Mouse (Mus musculus) stomach, postnatal 0 days (tissue): ENCODE results near the gene Mroh2a. TPM values are rescaled to one million over a fixed set of nuclear protein-coding genes. Genes with fewer than 3 reads are reported as not detected.

Source experiments
- ATAC-seq: fragments of 200-750 bp; cut with Nextera tagmentation; 2 replicates; pipeline ENCODE4 v1.8.0; 2017; ENCODE audit not compliant: low FRiP score, low TSS enrichment
- DNase-seq: peaks from one replicate; pipeline ENCODE4 v3.0.0-alpha.2; 2016; ENCODE audit warnings: low spot score
- H3K27ac ChIP-seq: fragments of 300-500 bp; sonication (generic); replicated peaks from 2 replicates; pipeline ENCODE4 v1.5.1; 2014; ENCODE audit warnings: mild to moderate bottlenecking, control low read depth
- H3K27me3 ChIP-seq: fragments of 300-500 bp; sonication (generic); 2 replicates; pipeline ENCODE4 v1.6.1; 2014; ENCODE audit warnings: low read length; ENCODE audit not compliant: control insufficient read depth, insufficient read depth
- H3K36me3 ChIP-seq: fragments of 300-500 bp; sonication (generic); 2 replicates; pipeline ENCODE4 v1.6.1; 2014; ENCODE audit warnings: low read length, mixed read lengths; ENCODE audit not compliant: control insufficient read depth, insufficient read depth
- H3K4me1 ChIP-seq: fragments of 300-500 bp; sonication (generic); replicated peaks from 2 replicates; pipeline ENCODE4 v1.6.1; 2014; ENCODE audit warnings: antibody characterized with exemption; ENCODE audit not compliant: control insufficient read depth, insufficient read depth
- H3K4me2 ChIP-seq: fragments of 300-500 bp; sonication (generic); replicated peaks from 2 replicates; pipeline ENCODE4 v1.6.1; 2014; ENCODE audit warnings: low read depth, mild to moderate bottlenecking, control low read depth, moderate library complexity
- H3K4me3 ChIP-seq: fragments of 300-500 bp; sonication (generic); 2 replicates; pipeline ENCODE4 v1.5.1; 2014; ENCODE audit warnings: low read depth, low read length, control low read depth
- H3K9ac ChIP-seq: fragments of 300-500 bp; sonication (generic); 2 replicates; pipeline ENCODE4 v1.6.1; 2014; ENCODE audit warnings: mild to moderate bottlenecking, low read length, control low read depth, mixed read lengths
- H3K9me3 ChIP-seq: fragments of 300-500 bp; sonication (generic); 2 replicates; pipeline ENCODE4 v1.6.1; 2016; ENCODE audit warnings: low read length; ENCODE audit not compliant: control insufficient read depth
- CTCF ChIP-seq: IDR thresholded peaks from 2 replicates; pipeline ENCODE4 v1.5.1; 2016; ENCODE audit warnings: antibody characterized with exemption, low read depth, mild to moderate bottlenecking, moderate library complexity
- EP300 ChIP-seq: optimal IDR thresholded peaks from 2 replicates; pipeline ENCODE3; 2016; ENCODE audit warnings: antibody characterized with exemption
- WGBS: fragments of 180-500 bp; shearing (Covaris S2); extraction: QIAGEN DNeasy Blood & Tissue Kit; methylation state at CpG from one replicate; pipeline ENCODE4 v1.1.7; 2014; 5-methylcytosine and 5-hydroxymethylcytosine counted together
- polyA plus RNA-seq: library from polyadenylated mRNA; unstranded; fragments of >200 nt; fragmentation: Nextera tagmentation; extraction: Ambion mirVana; gene quantifications from 2 replicates; pipeline ENCODE4 v1.2.1, GENCODE M21; 2015

Gene Mroh2a
- polyA plus RNA-seq, 1 experiment from 2014 or later, result 0.84 TPM

DNA sequence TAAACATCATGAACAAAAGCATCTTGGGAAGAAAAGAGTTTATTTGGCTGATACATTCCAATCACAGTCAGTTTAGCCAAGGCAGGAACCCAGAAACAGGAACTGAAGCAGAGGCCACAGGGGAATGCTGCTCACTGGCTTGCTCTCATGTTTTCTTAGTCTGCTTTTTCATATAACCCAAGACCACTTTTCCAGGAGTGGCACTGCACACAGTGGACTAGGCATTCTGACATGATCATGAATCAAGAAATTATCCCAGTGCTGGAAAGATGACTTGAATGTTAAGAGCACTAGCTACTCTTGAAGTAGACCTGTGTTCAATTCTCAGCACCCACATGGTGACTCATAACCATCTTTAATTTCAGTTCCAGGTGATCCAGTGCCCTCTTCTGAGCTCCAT lies 1.0 kb upstream of the Mroh2a start:
- Histone ChIP-seq H3K4me2 (no peak overlapping the region), H3K27me3 (no peaks in the 10 kb centered on the region), H3K9me3 (peaks cover 21% of the 10 kb centered on the region), H3K4me3 (no peak overlapping the region), H3K9ac (no peak overlapping the region), H3K36me3 (no peaks in the 10 kb centered on the region), H3K4me1 (no peaks in the 10 kb centered on the region), H3K27ac (no peak overlapping the region)
- TF ChIP-seq EP300 (no peak), CTCF (no peak)
- no peak for ATAC-seq
- no peak for DNase-seq

GRCm38 (mm10) chr1:88227482-88227881 lies 696 bp downstream of the Mroh2a start:
- Histone ChIP-seq H3K4me2 (no peak overlapping the region), H3K4me1 (no peaks in the 10 kb centered on the region), H3K9me3 (peaks cover 29% of the 10 kb centered on the region), H3K36me3 (no peaks in the 10 kb centered on the region), H3K27me3 (no peaks in the 10 kb centered on the region), H3K9ac (no peak overlapping the region), H3K4me3 (no peak overlapping the region), H3K27ac (no peak overlapping the region)
- WGBS, result 58% methylated on average over 2 of the region's 2 CpGs
- TF ChIP-seq EP300, result no peak
- TF ChIP-seq CTCF, result no peak
- ATAC-seq, result no peak
- peak; percentile 14 for DNase-seq

DNA sequence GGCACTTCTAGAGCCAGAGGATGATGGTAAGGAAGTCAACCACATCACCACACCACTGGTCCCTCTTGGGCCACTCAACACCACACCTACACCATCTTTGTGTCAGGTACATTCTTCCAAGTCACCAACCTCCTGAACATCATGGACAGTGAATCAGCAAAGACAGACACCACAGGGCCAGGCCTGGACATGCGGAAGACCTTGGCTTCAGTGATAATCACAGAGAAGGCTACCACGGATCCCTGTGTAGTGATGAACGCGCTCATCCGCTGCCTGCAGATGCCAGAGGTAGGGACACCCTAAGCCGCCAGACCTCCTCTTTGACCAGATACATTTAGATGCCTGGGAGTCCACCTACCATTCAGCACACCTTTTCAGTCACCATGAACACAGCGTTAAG lies 1.3 kb downstream of the Mroh2a start:
- Histone ChIP-seq H3K9me3 (peaks cover 36% of the 10 kb centered on the region), H3K9ac (no peak overlapping the region), H3K4me2 (no peak overlapping the region), H3K36me3 (no peaks in the 10 kb centered on the region), H3K27ac (no peak overlapping the region), H3K4me1 (no peaks in the 10 kb centered on the region), H3K4me3 (no peak overlapping the region), H3K27me3 (no peaks in the 10 kb centered on the region)
- TF ChIP-seq CTCF, result no peak
- DNase-seq (peak; percentile 20), ATAC-seq (peak; percentile 4; the same call in 1 of the 2 replicates)
- 70% methylated on average over 7 of the region's 7 CpGs for whole genome bisulfite sequencing

DNA sequence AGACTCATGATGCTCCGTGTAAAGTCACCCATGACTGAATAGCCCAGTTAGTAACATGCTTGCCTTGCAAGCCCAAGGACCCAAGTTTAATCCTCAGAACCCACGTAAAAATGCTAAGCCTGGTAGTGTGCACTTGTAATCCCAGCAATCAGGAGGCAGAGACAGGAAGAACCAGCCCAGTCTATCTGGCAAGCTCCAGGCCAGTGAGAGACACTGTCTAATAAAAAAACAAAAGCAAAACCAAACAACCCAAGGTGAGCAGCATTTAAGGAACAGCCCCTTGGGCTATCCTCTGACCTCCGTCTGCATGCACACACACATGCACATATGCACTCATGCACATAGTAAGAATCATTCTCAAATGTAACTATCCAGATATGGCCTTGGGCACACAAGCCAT lies 2.8 kb downstream of the Mroh2a start:
- Histone ChIP-seq H3K27ac (no peak overlapping the region), H3K9ac (no peak overlapping the region), H3K27me3 (no peaks in the 10 kb centered on the region), H3K4me1 (no peaks in the 10 kb centered on the region), H3K9me3 (peaks cover 40% of the 10 kb centered on the region), H3K4me2 (no peak overlapping the region), H3K4me3 (no peak overlapping the region), H3K36me3 (no peaks in the 10 kb centered on the region)
- 76% methylated on average over 3 of the region's 3 CpGs for WGBS
- TF ChIP-seq EP300 (no peak), CTCF (no peak)
- no peak for ATAC-seq
- peak; percentile 36 for DNase-seq

- Histone ChIP-seq H3K9me3 (peaks cover 44% of the 10 kb centered on the region), H3K4me2 (no peak overlapping the region), H3K9ac (no peak overlapping the region), H3K36me3 (no peaks in the 10 kb centered on the region), H3K4me3 (no peak overlapping the region), H3K27ac (no peak overlapping the region), H3K4me1 (no peaks in the 10 kb centered on the region), H3K27me3 (no peaks in the 10 kb centered on the region)
- TF ChIP-seq EP300, result no peak
- no peak for TF ChIP-seq CTCF
- DNase-seq (no peak), ATAC-seq (no peak)
- WGBS, result 86% methylated on average over 5 of the region's 5 CpGs
These were observed 3.2 kb downstream of the Mroh2a start for GRCm38 (mm10) chr1:88229986-88230385.

- Histone ChIP-seq H3K27ac (no peak overlapping the region), H3K4me1 (no peaks in the 10 kb centered on the region), H3K36me3 (no peaks in the 10 kb centered on the region), H3K4me2 (no peak overlapping the region), H3K4me3 (no peak overlapping the region), H3K9me3 (peaks cover 48% of the 10 kb centered on the region), H3K27me3 (no peaks in the 10 kb centered on the region), H3K9ac (no peak overlapping the region)
- no peak for ATAC-seq
- DNase-seq, result peak; percentile 30
- no peak for TF ChIP-seq EP300
- WGBS, result 70% methylated on average over 7 of the region's 7 CpGs
These were observed 3.6 kb downstream of the Mroh2a start for GRCm38 (mm10) chr1:88230421-88230820.
